Comparison of ENCODE assay signal across 28 mouse cellular contexts in genomic region chr8:35296936-35297335, GRCm38 (mm10).
"Had no signal": no experiment of that assay in that cellular context is flagged by ENCODE, and none has a peak within 500 bp of the region (broad histone marks: within the 10 kb centered on the region; RNA-seq: fewer than 3 reads in every experiment).

No protein-coding gene starts in this region.

- H3K4me2 ChIP-seq: heart, embryonic 11.5 days; heart, embryonic 13.5 days; heart, embryonic 15.5 days; hindbrain, embryonic 13.5 days; hindbrain, embryonic 15.5 days; kidney, embryonic 15.5 days; limb, embryonic 13.5 days; limb, embryonic 15.5 days; liver, embryonic 12.5 days had no signal

- H3K4me3 ChIP-seq: gastrocnemius, adult 2 months; heart, adult 2 months; heart, embryonic 13.5 days; heart, embryonic 15.5 days; hindbrain, embryonic 13.5 days; hindbrain, embryonic 15.5 days; kidney, embryonic 15.5 days; limb, embryonic 13.5 days; limb, embryonic 15.5 days; liver, embryonic 12.5 days had no signal

- H3K4me1 ChIP-seq: liver, embryonic 12.5 days had no signal

- H3K36me3 ChIP-seq: heart, embryonic 13.5 days; heart, embryonic 15.5 days; hindbrain, embryonic 13.5 days; hindbrain, embryonic 15.5 days; kidney, embryonic 15.5 days; limb, embryonic 13.5 days; limb, embryonic 15.5 days; liver, embryonic 12.5 days had no signal

- H3K27ac ChIP-seq: gastrocnemius, adult 2 months; heart, adult 2 months; heart, embryonic 13.5 days; heart, embryonic 15.5 days; hindbrain, embryonic 13.5 days; hindbrain, embryonic 15.5 days; hindbrain, postnatal 0 days; kidney, embryonic 15.5 days; kidney, postnatal 0 days; limb, embryonic 13.5 days; limb, embryonic 15.5 days; liver, embryonic 12.5 days; liver, embryonic 14.5 days had no signal

- DNase-seq: gastrocnemius, adult 2 months; gastrocnemius, postnatal 10 days; gastrocnemius, postnatal 25 days; heart, adult 11 months; heart, adult 2 months; heart, postnatal 14 days; heart, postnatal 36 days; kidney, adult 11 months; kidney, adult 2 months; kidney, adult 9 months; kidney, postnatal 14 days; kidney, postnatal 36 days; layer of hippocampus, adult 9-11 months; layer of hippocampus, postnatal 36 days; left cerebral cortex, postnatal 4 days had no signal

- H3K9ac ChIP-seq: heart, embryonic 13.5 days; heart, embryonic 15.5 days; hindbrain, embryonic 13.5 days; hindbrain, embryonic 15.5 days; kidney, embryonic 15.5 days; limb, embryonic 13.5 days; limb, embryonic 15.5 days; liver, embryonic 12.5 days; liver, embryonic 14.5 days had no signal

- ATAC-seq: hindbrain, postnatal 0 days; intestine, embryonic 16.5 days; liver, embryonic 12.5 days had no signal

- H3K9me3 ChIP-seq: hindbrain, embryonic 13.5 days; hindbrain, embryonic 15.5 days; kidney, embryonic 15.5 days; limb, embryonic 13.5 days; limb, embryonic 15.5 days; liver, embryonic 12.5 days had no signal

- H3K27me3 ChIP-seq: heart, embryonic 13.5 days; heart, embryonic 15.5 days; hindbrain, embryonic 13.5 days; hindbrain, embryonic 15.5 days; kidney, embryonic 15.5 days; limb, embryonic 13.5 days; limb, embryonic 15.5 days; liver, embryonic 12.5 days had no signal
